Mouse (Mus musculus) right cerebral cortex, postnatal 10 days (tissue): ENCODE results near the gene Ston1.

Source experiments
- DNase-seq, 2 experiments: peaks; one replicate each; pipeline ENCODE4 v3.0.0; 2021; ENCODE audit warnings: low spot score in 2 of 2

Gene Ston1

GRCm38 (mm10) chr17:88587371-88587770, 10.1 kb upstream of the Ston1 start:
- no peak for DNase-seq

- no peak for DNase-seq
Observed at GRCm38 (mm10) chr17:88588228-88588627, 9.3 kb upstream of the Ston1 start.

- DNase-seq, result no peak
Observed at GRCm38 (mm10) chr17:88590251-88590650, 7.2 kb upstream of the Ston1 start.

- DNase-seq, result peak in 1 of 2 experiments; percentile 17
Observed at GRCm38 (mm10) chr17:88595071-88595470, 2.4 kb upstream of the Ston1 start.

GRCm38 (mm10) chr17:88596068-88596467, 1.4 kb upstream of the Ston1 start:
- DNase-seq, result no peak

- DNase-seq, result peak in 1 of 2 experiments; percentile 87
Observed at GRCm38 (mm10) chr17:88596544-88597221, 801 bp upstream of the Ston1 start.

GRCm38 (mm10) chr17:88598056-88598420, 554 bp downstream of the Ston1 start:
- peak in 1 of 2 experiments; percentile 35 for DNase-seq

GRCm38 (mm10) chr17:88598570-88599368, 1.3 kb downstream of the Ston1 start:
- DNase-seq, result peak in 1 of 2 experiments; percentile 21

GRCm38 (mm10) chr17:88600492-88601026, 3.1 kb downstream of the Ston1 start:
- DNase-seq, result no peak

- DNase-seq, result no peak
Observed at GRCm38 (mm10) chr17:88603943-88604342, 6.5 kb downstream of the Ston1 start.

GRCm38 (mm10) chr17:88606056-88606455, 8.6 kb downstream of the Ston1 start:
- no peak for DNase-seq

- no peak for DNase-seq
Observed at GRCm38 (mm10) chr17:88609361-88609760, 11.9 kb downstream of the Ston1 start.

GRCm38 (mm10) chr17:88611057-88611456, 13.6 kb downstream of the Ston1 start:
- no peak for DNase-seq

GRCm38 (mm10) chr17:88613172-88613571, 15.7 kb downstream of the Ston1 start:
- DNase-seq, result no peak

- DNase-seq, result no peak
Observed at GRCm38 (mm10) chr17:88613721-88614120, 16.2 kb downstream of the Ston1 start.

GRCm38 (mm10) chr17:88614234-88614633, 16.8 kb downstream of the Ston1 start:
- no peak for DNase-seq

GRCm38 (mm10) chr17:88614733-88615132, 17.2 kb downstream of the Ston1 start:
- no peak for DNase-seq

GRCm38 (mm10) chr17:88615492-88616155, 18.1 kb downstream of the Ston1 start:
- no peak for DNase-seq

- DNase-seq, result no peak
Observed at GRCm38 (mm10) chr17:88620935-88621334, 23.5 kb downstream of the Ston1 start.

GRCm38 (mm10) chr17:88621374-88621773, 23.9 kb downstream of the Ston1 start:
- no peak for DNase-seq

GRCm38 (mm10) chr17:88622711-88623110, 25.2 kb downstream of the Ston1 start:
- no peak for DNase-seq

GRCm38 (mm10) chr17:88624386-88624785, 26.9 kb downstream of the Ston1 start:
- no peak for DNase-seq
